Comparison of ENCODE assay signal across 14 mouse cellular contexts in the genomic region with DNA sequence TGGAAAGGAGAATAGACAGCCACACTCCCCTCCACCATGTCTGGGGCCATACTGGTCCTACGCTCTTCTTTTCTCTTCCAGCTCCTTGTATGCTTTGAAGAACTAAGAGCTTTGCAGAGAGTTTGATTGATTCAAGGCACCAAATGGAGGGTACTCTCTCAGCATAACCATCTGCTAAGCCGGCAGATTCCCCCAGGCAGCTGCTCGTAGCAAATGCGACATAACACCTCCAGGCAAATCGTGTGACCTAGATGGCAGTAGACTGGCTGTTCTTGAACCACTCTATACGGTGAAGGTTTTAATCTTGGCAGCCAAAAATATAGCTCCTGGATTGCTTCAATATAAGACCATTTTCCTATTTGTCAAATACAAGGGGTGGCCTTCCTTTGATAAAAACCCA.
DNase-seq lines count a peak whose midpoint lies in the region; ATAC-seq and TF ChIP-seq lines count a peak whose summit lies in the region.
"Had no signal": no experiment of that assay in that cellular context is flagged by ENCODE, and none has a peak within 500 bp of the region (broad histone marks: within the 10 kb centered on the region; RNA-seq: fewer than 3 reads in every experiment).

No protein-coding gene starts in this region.

- no peak overlapping the region for H3K27ac ChIP-seq in heart, embryonic 10.5 days
- peak overlapping the region; percentile 77 for H3K27ac ChIP-seq in midbrain, embryonic 15.5 days
- H3K27ac ChIP-seq: kidney, embryonic 15.5 days; liver, embryonic 12.5 days had no signal

- no peak for TF ChIP-seq POLR2A in brain, embryonic 14.5 days (IDR thresholded peaks at IDR 0.05; ENCODE audit: borderline replicate concordance, extremely low read depth, insufficient read depth, insufficient read length, poor library complexity, severe bottlenecking)

- 70% methylated on average over 6 of the region's 6 CpGs for WGBS in heart, embryonic 10.5 days
- 62% methylated on average over 6 of the region's 6 CpGs for WGBS in midbrain, embryonic 15.5 days

- DNase-seq in heart, embryonic 10.5 days (ENCODE audit: low spot score): peak; percentile 41
- DNase-seq in heart, adult 9 months (ENCODE audit: low spot score in 2 of 2): no peak
- DNase-seq in brain, embryonic 14.5 days (ENCODE audit: low read depth): peak; percentile 71
- peak; percentile 61 for DNase-seq in layer of hippocampus, adult 11-12 months (ENCODE audit: low spot score)
- DNase-seq in cerebellum, postnatal 25 days: no peak
- DNase-seq in right cerebral cortex, adult 18-20 months: no peak
- DNase-seq: cerebellum, postnatal 14 days; gastrocnemius, postnatal 25 days; heart, postnatal 10 days; thymus, postnatal 25 days had no signal

- no peaks in the 10 kb centered on the region for H3K36me3 ChIP-seq in heart, embryonic 10.5 days
- no peaks in the 10 kb centered on the region for H3K36me3 ChIP-seq in midbrain, embryonic 15.5 days (replicated peaks)
- H3K36me3 ChIP-seq: kidney, embryonic 15.5 days; liver, embryonic 12.5 days had no signal

- no peaks in the 10 kb centered on the region; the same call in 1 of the 2 replicates for H3K9me3 ChIP-seq in heart, embryonic 10.5 days
- peaks cover 4% of the 10 kb centered on the region; the same call in 1 of the 2 replicates for H3K9me3 ChIP-seq in midbrain, embryonic 15.5 days
- H3K9me3 ChIP-seq: liver, embryonic 12.5 days had no signal

- no peak overlapping the region for H3K4me3 ChIP-seq in heart, embryonic 10.5 days
- H3K4me3 ChIP-seq in midbrain, embryonic 15.5 days: no peak overlapping the region
- H3K4me3 ChIP-seq: kidney, embryonic 15.5 days; liver, embryonic 12.5 days had no signal

- no peak for TF ChIP-seq CTCF in brain, embryonic 14.5 days (IDR thresholded peaks at IDR 0.05; ENCODE audit: borderline replicate concordance, extremely low read depth, insufficient read depth, insufficient read length)

- peaks cover 10% of the 10 kb centered on the region; the same call in 1 of the 2 replicates for H3K4me1 ChIP-seq in heart, embryonic 10.5 days
- H3K4me1 ChIP-seq in midbrain, embryonic 15.5 days: peaks cover 22% of the 10 kb centered on the region
- H3K4me1 ChIP-seq: kidney, embryonic 15.5 days; liver, embryonic 12.5 days had no signal

- H3K9ac ChIP-seq in midbrain, embryonic 15.5 days: no peak overlapping the region
- H3K9ac ChIP-seq: kidney, embryonic 15.5 days; liver, embryonic 12.5 days had no signal

- ATAC-seq in midbrain, embryonic 15.5 days (replicated peaks): no peak
- ATAC-seq in monocyte, adult 5-6 weeks (replicated peaks; ENCODE audit: insufficient number of reproducible peaks, low FRiP score, low TSS enrichment, poor library complexity, severe bottlenecking): no peak
- ATAC-seq: liver, embryonic 12.5 days had no signal

- H3K27me3 ChIP-seq in heart, embryonic 10.5 days (ENCODE audit: insufficient read depth, poor library complexity, severe bottlenecking): no peaks in the 10 kb centered on the region
- no peaks in the 10 kb centered on the region for H3K27me3 ChIP-seq in midbrain, embryonic 15.5 days (replicated peaks)
- H3K27me3 ChIP-seq: kidney, embryonic 15.5 days; liver, embryonic 12.5 days had no signal

- H3K4me2 ChIP-seq in midbrain, embryonic 15.5 days: no peak overlapping the region
- H3K4me2 ChIP-seq: kidney, embryonic 15.5 days; liver, embryonic 12.5 days had no signal

Comparison
In these comparisons a context has a peak if more than half of its experiments do, and no peak if none do; other contexts are left out.
1. DNase-seq: peak in heart, embryonic 10.5 days (single experiment), brain, embryonic 14.5 days (single experiment) and layer of hippocampus, adult 11-12 months (single experiment); none in heart, adult 9 months (0 of 2), cerebellum, postnatal 25 days (0 of 2) and right cerebral cortex, adult 18-20 months (single experiment).